Mouse (Mus musculus) lung, postnatal 0 days (tissue): Measurements from ENCODE around the gene Pstpip1.

ENCODE experiments used
- CTCF ChIP-seq: IDR thresholded peaks from 2 replicates; pipeline ENCODE4 v1.5.1; 2016; ENCODE audit warnings: antibody characterized with exemption, mild to moderate bottlenecking
- EP300 ChIP-seq: IDR thresholded peaks from 2 replicates; pipeline ENCODE4 v1.6.1; 2016; ENCODE audit warnings: antibody characterized with exemption, mild to moderate bottlenecking, control low read depth

- no peak for TF ChIP-seq CTCF
- TF ChIP-seq EP300, result no peak
These were observed 24.8 kb upstream of the Pstpip1 start for GRCm38 (mm10) chr9:56065011-56065410.
